Mouse (Mus musculus): ENCODE measurements at regions not wholly inside any gene's neighbourhood (a gene's known extent, or its start where the extent isn't known, plus 50 kb on each side); places are given as distances from the start of the nearest gene placed in this dataset.

- peak; percentile 92 for ATAC-seq (replicated peaks; ENCODE audit: poor library complexity)
Observed at GRCm38 (mm10) chrX:13224902-13225301, 55.9 kb upstream of the Ddx3x start.

GRCm38 (mm10) chrX:13226429-13226828 lies 54.3 kb upstream of the Ddx3x start:
- ATAC-seq (replicated peaks; ENCODE audit: poor library complexity) = no peak

- peak; percentile 41 for ATAC-seq (replicated peaks; ENCODE audit: poor library complexity)
Observed at GRCm38 (mm10) chrX:13229891-13230614, 50.7 kb upstream of the Ddx3x start.

GRCm38 (mm10) chrX:13230615-13231179 lies 50.1 kb upstream of the Ddx3x start:
- peak; percentile 95 for ATAC-seq (replicated peaks; ENCODE audit: poor library complexity)
